8 mouse cellular contexts compared by ENCODE assay signal in genomic region chr8:126157452-126158185, GRCm38 (mm10).
DNase-seq lines count a peak whose midpoint lies in the region; ATAC-seq and TF ChIP-seq lines count a peak whose summit lies in the region.

No protein-coding gene starts in this region.

- no peak for TF ChIP-seq POLR2A in testis, adult 2 months (IDR thresholded peaks at IDR 0.05; ENCODE audit: control insufficient read depth, low read depth, low read length)

- H3K36me3 ChIP-seq in hindbrain, embryonic 11.5 days (ENCODE audit: control insufficient read depth, insufficient read depth, low read length): no peaks in the 10 kb centered on the region
- H3K36me3 ChIP-seq in hindbrain, embryonic 16.5 days (ENCODE audit: control insufficient read depth, insufficient read depth, low read length): no peaks in the 10 kb centered on the region
- H3K36me3 ChIP-seq in testis, adult 2 months (ENCODE audit: control insufficient read depth, insufficient read depth, low read length): no peaks in the 10 kb centered on the region
- H3K36me3 ChIP-seq in midbrain, embryonic 11.5 days (ENCODE audit: control insufficient read depth, insufficient read depth, low read length): no peaks in the 10 kb centered on the region

- WGBS in hindbrain, embryonic 11.5 days: 72% methylated on average over 8 of the region's 8 CpGs
- WGBS in hindbrain, embryonic 16.5 days: 68% methylated on average over 8 of the region's 8 CpGs
- 68% methylated on average over 8 of the region's 8 CpGs for WGBS in midbrain, embryonic 11.5 days

- ATAC-seq in hindbrain, embryonic 11.5 days (ENCODE audit: low FRiP score): no peak
- no peak for ATAC-seq in hindbrain, embryonic 16.5 days
- no peak for ATAC-seq in midbrain, embryonic 11.5 days (ENCODE audit: low FRiP score)

- no peak overlapping the region for H3K4me2 ChIP-seq in hindbrain, embryonic 11.5 days (replicated peaks; ENCODE audit: low read depth, low read length)
- no peak overlapping the region for H3K4me2 ChIP-seq in hindbrain, embryonic 16.5 days (ENCODE audit: low read length)
- H3K4me2 ChIP-seq in midbrain, embryonic 11.5 days: no peak overlapping the region

- no peak overlapping the region for H3K4me3 ChIP-seq in hindbrain, embryonic 11.5 days (ENCODE audit: low read depth, low read length)
- no peak overlapping the region for H3K4me3 ChIP-seq in hindbrain, embryonic 16.5 days (ENCODE audit: low read length)
- H3K4me3 ChIP-seq in testis, adult 2 months (ENCODE audit: control insufficient read depth, low read depth, low read length): no peak overlapping the region
- H3K4me3 ChIP-seq in midbrain, embryonic 11.5 days (ENCODE audit: low read depth, low read length): no peak overlapping the region

- DNase-seq in hindbrain, embryonic 11.5 days (ENCODE audit: low spot score): peak; percentile 52
- peak; percentile 72 for DNase-seq in ES-CJ7 (ENCODE audit: low read depth, low spot score)
- peak; percentile 83 for DNase-seq in cerebellum, adult 9-10 months
- peak; percentile 65 to 70 for DNase-seq in kidney, postnatal 25 days
- no peak for DNase-seq in layer of hippocampus, postnatal 14 days (ENCODE audit: low spot score in 2 of 2)
- DNase-seq in midbrain, embryonic 11.5 days (ENCODE audit: low spot score, missing footprints): no peak

- TF ChIP-seq CTCF in testis, adult 2 months (IDR thresholded peaks at IDR 0.05; ENCODE audit: control insufficient read depth, insufficient read depth, insufficient replicate concordance, low read depth, low read length): peak; percentile 83; the same call in 1 of the 2 replicates

- no peaks in the 10 kb centered on the region for H3K9me3 ChIP-seq in hindbrain, embryonic 11.5 days (ENCODE audit: control insufficient read depth, low read length)
- no peaks in the 10 kb centered on the region for H3K9me3 ChIP-seq in hindbrain, embryonic 16.5 days (ENCODE audit: control insufficient read depth, low read length)
- no peaks in the 10 kb centered on the region for H3K9me3 ChIP-seq in midbrain, embryonic 11.5 days (ENCODE audit: control insufficient read depth, low read length)

- H3K4me1 ChIP-seq in hindbrain, embryonic 11.5 days (replicated peaks; ENCODE audit: control insufficient read depth, insufficient read depth, low read length): no peaks in the 10 kb centered on the region
- peaks cover 2% of the 10 kb centered on the region for H3K4me1 ChIP-seq in hindbrain, embryonic 16.5 days (ENCODE audit: control insufficient read depth, insufficient read depth, low read depth, low read length)
- no peaks in the 10 kb centered on the region; the same call in 1 of the 2 replicates for H3K4me1 ChIP-seq in testis, adult 2 months (ENCODE audit: control insufficient read depth, insufficient read depth, low read length)
- H3K4me1 ChIP-seq in midbrain, embryonic 11.5 days (ENCODE audit: control insufficient read depth, insufficient read depth, low read length): peaks cover 3% of the 10 kb centered on the region; the same call in 1 of the 2 replicates

- H3K27ac ChIP-seq in hindbrain, embryonic 11.5 days (ENCODE audit: low read depth, low read length): no peak overlapping the region
- H3K27ac ChIP-seq in hindbrain, embryonic 16.5 days (ENCODE audit: low read depth, low read length): no peak overlapping the region
- H3K27ac ChIP-seq in testis, adult 2 months (ENCODE audit: control insufficient read depth, insufficient read depth, low read depth, low read length): no peak overlapping the region
- no peak overlapping the region for H3K27ac ChIP-seq in midbrain, embryonic 11.5 days (ENCODE audit: low read depth, low read length)

- H3K9ac ChIP-seq in hindbrain, embryonic 11.5 days (ENCODE audit: low read depth, low read length): no peak overlapping the region
- H3K9ac ChIP-seq in hindbrain, embryonic 16.5 days (ENCODE audit: low read depth, low read length): no peak overlapping the region
- no peak overlapping the region for H3K9ac ChIP-seq in midbrain, embryonic 11.5 days (ENCODE audit: low read length)

- H3K27me3 ChIP-seq in hindbrain, embryonic 11.5 days (ENCODE audit: control insufficient read depth, insufficient read depth, low read length): no peaks in the 10 kb centered on the region
- H3K27me3 ChIP-seq in hindbrain, embryonic 16.5 days (replicated peaks; ENCODE audit: control insufficient read depth, insufficient read depth, low read length): no peaks in the 10 kb centered on the region
- H3K27me3 ChIP-seq in testis, adult 2 months (ENCODE audit: control insufficient read depth, insufficient read depth, low read length): no peaks in the 10 kb centered on the region
- no peaks in the 10 kb centered on the region for H3K27me3 ChIP-seq in midbrain, embryonic 11.5 days (ENCODE audit: control insufficient read depth, insufficient read depth, low read length)

Comparison
In these comparisons a context has a peak if more than half of its experiments do, and no peak if none do; other contexts are left out.
1. DNase-seq: peak in hindbrain, embryonic 11.5 days (single experiment), ES-CJ7 (single experiment), cerebellum, adult 9-10 months (single experiment) and kidney, postnatal 25 days (2 of 2); none in layer of hippocampus, postnatal 14 days (0 of 2) and midbrain, embryonic 11.5 days (single experiment).